Mouse (Mus musculus): ENCODE measurements at regions not wholly inside any gene's neighbourhood (a gene's known extent, or its start where the extent isn't known, plus 50 kb on each side); places are given as distances from the start of the nearest gene placed in this dataset.

DNA sequence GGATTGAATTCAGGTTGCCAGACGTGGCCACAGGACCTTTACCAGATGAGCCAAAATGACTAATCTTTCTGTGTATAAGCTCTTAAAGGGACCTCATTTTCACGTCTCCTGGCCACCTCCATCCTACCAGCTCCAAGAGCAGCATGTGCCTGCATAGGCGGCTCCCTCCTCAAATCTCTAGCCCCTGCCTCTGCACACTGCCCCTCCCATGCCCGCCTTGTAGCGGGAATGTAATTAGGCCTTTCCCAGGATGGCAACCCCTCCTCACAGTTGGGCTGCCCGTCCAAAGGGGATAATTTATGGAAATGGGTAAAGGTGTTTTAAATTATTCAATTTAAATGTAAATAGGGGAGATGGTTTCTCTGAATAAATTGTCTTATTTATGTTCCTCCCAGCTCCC is 99.7 kb upstream of the Thy1 start:
- WGBS = 33% methylated on average over 6 of the region's 6 CpGs
- Histone ChIP-seq H3K4me1 (ENCODE audit: insufficient read depth, low read length) (0 out of 2 replicates have a peak, but pooled peaks cover 8% of the 10 kb centered on the region), H3K27ac (no peak overlapping the region), H3K4me2 (ENCODE audit: low read depth, low read length) (no peak overlapping the region), H3K9me3 (ENCODE audit: low read length) (no peaks in the 10 kb centered on the region), H3K4me3 (ENCODE audit: low read length) (no peak overlapping the region), H3K9ac (replicated peaks; ENCODE audit: low read length) (no peak overlapping the region), H3K27me3 (ENCODE audit: insufficient read depth, low read length) (no peaks in the 10 kb centered on the region), H3K36me3 (ENCODE audit: insufficient read depth, low read length) (no peaks in the 10 kb centered on the region)
- ATAC-seq (no peak), DNase-seq (ENCODE audit: low spot score) (no peak)
- no peak for TF ChIP-seq CTCF (IDR thresholded peaks at IDR 0.05; ENCODE audit: low read depth)

DNA sequence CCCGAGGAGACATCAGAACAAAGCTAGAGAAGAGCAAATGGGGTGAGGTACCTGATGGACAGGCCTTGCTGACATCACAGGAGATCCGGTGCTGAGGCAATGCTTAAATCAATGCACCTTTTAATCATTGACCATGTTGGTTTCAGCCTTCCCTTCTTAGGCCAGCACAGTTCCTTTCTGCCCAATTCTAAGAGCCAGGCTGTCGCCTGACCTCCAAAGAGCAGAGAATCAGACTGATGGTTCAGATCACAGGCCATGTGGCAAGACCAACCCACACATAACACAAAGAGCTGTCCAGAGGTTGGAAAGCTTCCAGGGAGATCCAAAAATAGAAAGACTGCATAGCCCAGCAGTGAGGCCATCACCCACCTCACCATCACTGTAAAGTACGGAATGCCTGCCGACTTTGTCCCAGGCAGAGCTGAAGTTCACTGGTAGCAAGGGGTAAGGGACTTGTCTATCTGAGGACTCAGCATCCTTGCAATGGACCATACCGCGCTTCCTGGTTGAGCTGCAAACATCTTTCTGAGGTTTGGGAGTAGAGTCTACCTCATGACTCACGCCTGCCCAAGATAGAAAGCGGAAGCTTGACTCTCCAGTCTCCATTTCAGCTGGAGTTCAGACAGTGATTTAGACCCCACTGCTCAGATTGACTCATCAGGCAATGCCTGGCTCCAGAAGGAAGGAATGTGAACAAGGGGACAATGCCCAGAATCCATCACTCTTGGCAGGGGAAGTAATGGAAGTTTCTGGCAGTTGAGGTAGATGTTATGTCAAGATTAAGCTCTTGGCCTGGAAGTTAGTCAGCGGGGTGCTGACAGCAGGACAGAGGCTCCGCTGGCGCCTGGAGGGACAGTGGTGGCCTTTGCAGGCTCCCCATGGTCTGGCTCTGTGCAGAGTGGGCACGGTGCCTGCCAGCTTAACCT is 98.1 kb upstream of the Thy1 start:
- ATAC-seq (peak; percentile 73), DNase-seq (ENCODE audit: low spot score) (peak; percentile 69)
- no peak overlapping the region for H3K4me2 ChIP-seq (ENCODE audit: low read depth, low read length)
- H3K27me3 ChIP-seq (ENCODE audit: insufficient read depth, low read length) = no peaks in the 10 kb centered on the region
- H3K36me3 ChIP-seq (ENCODE audit: insufficient read depth, low read length) = no peaks in the 10 kb centered on the region
- H3K9ac ChIP-seq (replicated peaks; ENCODE audit: low read length) = no peak overlapping the region
- TF ChIP-seq CTCF (IDR thresholded peaks at IDR 0.05; ENCODE audit: low read depth) = no peak
- H3K4me1 ChIP-seq (ENCODE audit: insufficient read depth, low read length) = 0 out of 2 replicates have a peak, but pooled peaks cover 8% of the 10 kb centered on the region
- 54% methylated on average over 13 of the region's 13 CpGs for WGBS
- no peaks in the 10 kb centered on the region for H3K9me3 ChIP-seq (ENCODE audit: low read length)
- H3K4me3 ChIP-seq (ENCODE audit: low read length) = no peak overlapping the region
- H3K27ac ChIP-seq = no peak overlapping the region

GRCm38 (mm10) chr9:43945997-43946649 is 97.1 kb upstream of the Thy1 start:
- no peak overlapping the region for H3K4me3 ChIP-seq (ENCODE audit: low read length)
- no peaks in the 10 kb centered on the region for H3K9me3 ChIP-seq (ENCODE audit: low read length)
- H3K27ac ChIP-seq = no peak overlapping the region
- no peak for ATAC-seq
- no peak overlapping the region for H3K4me2 ChIP-seq (ENCODE audit: low read depth, low read length)
- WGBS = 78% methylated on average over 13 of the region's 13 CpGs
- no peak for DNase-seq (ENCODE audit: low spot score)
- H3K9ac ChIP-seq (replicated peaks; ENCODE audit: low read length) = no peak overlapping the region
- H3K4me1 ChIP-seq (ENCODE audit: insufficient read depth, low read length) = 0 out of 2 replicates have a peak, but pooled peaks cover 8% of the 10 kb centered on the region
- no peaks in the 10 kb centered on the region for H3K27me3 ChIP-seq (ENCODE audit: insufficient read depth, low read length)
- no peaks in the 10 kb centered on the region for H3K36me3 ChIP-seq (ENCODE audit: insufficient read depth, low read length)
- no peak for TF ChIP-seq CTCF (IDR thresholded peaks at IDR 0.05; ENCODE audit: low read depth)

DNA sequence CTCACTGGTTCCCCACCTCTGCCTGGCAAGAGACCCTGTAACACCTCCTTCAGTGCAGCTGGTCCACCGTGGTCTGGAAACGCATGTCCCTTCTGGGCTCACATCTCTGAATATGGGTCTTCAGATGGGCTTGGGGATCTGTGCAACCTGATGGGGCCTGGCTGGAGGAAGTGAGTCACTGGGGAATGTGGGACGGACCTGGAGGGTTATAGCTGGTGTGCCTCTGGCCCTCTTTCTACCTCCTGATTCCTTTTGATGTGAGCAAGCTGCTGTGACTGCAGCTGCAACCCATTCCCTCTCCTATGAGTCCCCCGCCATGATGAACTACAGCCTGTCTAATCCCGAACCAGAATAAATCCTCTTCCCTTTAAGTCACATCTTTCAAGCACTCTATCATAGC is 96.1 kb upstream of the Thy1 start:
- Histone ChIP-seq H3K9me3 (ENCODE audit: low read length) (no peaks in the 10 kb centered on the region), H3K27ac (no peak overlapping the region), H3K4me2 (ENCODE audit: low read depth, low read length) (no peak overlapping the region), H3K36me3 (ENCODE audit: insufficient read depth, low read length) (no peaks in the 10 kb centered on the region), H3K4me1 (ENCODE audit: insufficient read depth, low read length) (0 out of 2 replicates have a peak, but pooled peaks cover 8% of the 10 kb centered on the region), H3K27me3 (ENCODE audit: insufficient read depth, low read length) (no peaks in the 10 kb centered on the region), H3K4me3 (ENCODE audit: low read length) (no peak overlapping the region), H3K9ac (replicated peaks; ENCODE audit: low read length) (no peak overlapping the region)
- ATAC-seq (0 out of 2 replicates have a peak, but pooled peaks have one; percentile 10), DNase-seq (ENCODE audit: low spot score) (no peak)
- 62% methylated on average over 5 of the region's 5 CpGs for WGBS
- no peak for TF ChIP-seq CTCF (IDR thresholded peaks at IDR 0.05; ENCODE audit: low read depth)

GRCm38 (mm10) chr9:43947490-43948150 is 95.6 kb upstream of the Thy1 start:
- no peak overlapping the region for H3K27ac ChIP-seq
- H3K4me3 ChIP-seq (ENCODE audit: low read length) = no peak overlapping the region
- H3K9me3 ChIP-seq (ENCODE audit: low read length) = no peaks in the 10 kb centered on the region
- H3K9ac ChIP-seq (replicated peaks; ENCODE audit: low read length) = no peak overlapping the region
- 18% methylated on average over 11 of the region's 11 CpGs for WGBS
- H3K4me2 ChIP-seq (ENCODE audit: low read depth, low read length) = no peak overlapping the region
- H3K27me3 ChIP-seq (ENCODE audit: insufficient read depth, low read length) = no peaks in the 10 kb centered on the region
- DNase-seq (ENCODE audit: low spot score) = no peak
- H3K36me3 ChIP-seq (ENCODE audit: insufficient read depth, low read length) = no peaks in the 10 kb centered on the region
- TF ChIP-seq CTCF (IDR thresholded peaks at IDR 0.05; ENCODE audit: low read depth) = no peak
- 0 out of 2 replicates have a peak, but pooled peaks have one; percentile 33 for ATAC-seq
- H3K4me1 ChIP-seq (ENCODE audit: insufficient read depth, low read length) = 0 out of 2 replicates have a peak, but pooled peaks cover 8% of the 10 kb centered on the region

DNA sequence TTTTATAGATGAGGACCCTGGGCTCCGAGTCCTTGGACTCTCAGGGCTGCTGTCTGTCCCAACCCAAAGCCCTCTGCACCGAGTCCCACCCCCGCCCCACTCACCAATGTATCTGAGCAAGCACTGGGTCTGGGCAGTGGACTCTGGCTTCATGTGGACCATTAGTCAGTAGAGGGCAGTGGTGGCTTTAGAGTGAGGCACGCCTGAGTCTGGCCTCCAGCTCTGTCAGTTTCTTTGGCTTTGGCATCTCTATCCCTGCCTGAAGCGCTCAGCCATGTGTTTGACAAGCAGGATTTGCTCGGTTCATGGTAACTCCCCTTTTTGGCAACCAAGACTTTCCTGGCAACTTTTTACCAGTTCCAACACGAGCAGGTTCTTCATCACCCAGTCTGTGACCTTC is 90.1 kb upstream of the Thy1 start:
- no peak overlapping the region for H3K4me3 ChIP-seq (ENCODE audit: low read length)
- H3K4me2 ChIP-seq (ENCODE audit: low read depth, low read length) = no peak overlapping the region
- DNase-seq (ENCODE audit: low spot score) (peak; percentile 75), ATAC-seq (peak; percentile 84)
- no peaks in the 10 kb centered on the region for H3K9me3 ChIP-seq (ENCODE audit: low read length)
- WGBS = 35% methylated on average over 7 of the region's 7 CpGs
- no peak overlapping the region for H3K9ac ChIP-seq (replicated peaks; ENCODE audit: low read length)
- peak; percentile 74 for TF ChIP-seq CTCF (IDR thresholded peaks at IDR 0.05; ENCODE audit: low read depth)
- no peak overlapping the region for H3K27ac ChIP-seq
- no peaks in the 10 kb centered on the region for H3K4me1 ChIP-seq (ENCODE audit: insufficient read depth, low read length)
- no peaks in the 10 kb centered on the region for H3K27me3 ChIP-seq (ENCODE audit: insufficient read depth, low read length)
- H3K36me3 ChIP-seq (ENCODE audit: insufficient read depth, low read length) = no peaks in the 10 kb centered on the region

Measured in hindbrain, postnatal 0 days (tissue).